In the genomic region with DNA sequence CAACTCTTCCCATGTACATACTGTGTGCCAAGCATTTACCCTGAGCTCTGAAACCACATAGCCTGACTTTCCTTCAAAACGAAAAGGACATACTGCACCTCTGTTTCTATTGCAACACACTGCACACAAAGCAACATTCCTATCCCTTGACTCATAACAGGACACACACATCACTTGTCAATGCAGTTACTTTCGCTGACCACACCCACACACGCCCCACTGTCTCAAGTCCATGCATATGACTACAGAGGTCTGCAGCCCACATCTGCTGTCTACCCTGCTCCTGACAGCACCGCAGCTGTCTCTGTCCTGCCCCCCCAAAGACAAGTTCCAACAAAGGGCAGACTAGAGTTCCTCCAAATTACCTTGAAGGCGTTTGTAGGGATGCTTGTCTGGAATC, we compare ENCODE assay signal across 18 mouse cellular contexts. TPM values are rescaled to one million over a fixed set of nuclear protein-coding genes. Genes with fewer than 3 reads are reported as not detected.
DNase-seq lines count a peak whose midpoint lies in the region; ATAC-seq and TF ChIP-seq lines count a peak whose summit lies in the region.
"Had no signal": no experiment of that assay in that cellular context is flagged by ENCODE, and none has a peak within 500 bp of the region (broad histone marks: within the 10 kb centered on the region; RNA-seq: fewer than 3 reads in every experiment).

No protein-coding gene starts in this region.

- peaks cover 11% of the 10 kb centered on the region; the same call in 1 of the 2 replicates for H3K4me1 ChIP-seq in lung, postnatal 0 days (ENCODE audit: insufficient read depth, low read depth, low read length)
- 0 out of 2 replicates have a peak, but pooled peaks cover 6% of the 10 kb centered on the region for H3K4me1 ChIP-seq in stomach, embryonic 14.5 days (ENCODE audit: control insufficient read depth, insufficient read depth, low read length)
- no peaks in the 10 kb centered on the region for H3K4me1 ChIP-seq in heart, adult 2 months (ENCODE audit: control insufficient read depth, insufficient read depth, low read length)
- H3K4me1 ChIP-seq: liver, embryonic 13.5 days had no signal

- intact Hi-C loops in heart, adult 2 months (cut with DNase I): loop anchor here (10.0 kb wide), 1 partner anchor 359 kb away; no protein-coding TSS in a partner anchor
- intact Hi-C loops in heart, postnatal 10 days (cut with DNase I): loop anchor here (10.0 kb wide), 1 partner anchor 529 kb away; no protein-coding TSS in a partner anchor

- no peak for TF ChIP-seq EP300 in lung, postnatal 0 days (IDR thresholded peaks at IDR 0.05)
- TF ChIP-seq EP300 in heart, adult 2 months (IDR thresholded peaks at IDR 0.05; ENCODE audit: insufficient read depth, low read depth, low read length): no peak

- H3K9ac ChIP-seq in lung, postnatal 0 days (replicated peaks; ENCODE audit: low read depth): no peak overlapping the region
- no peak overlapping the region for H3K9ac ChIP-seq in stomach, embryonic 14.5 days (replicated peaks; ENCODE audit: low read depth, low read length)
- H3K9ac ChIP-seq in heart, adult 2 months (ENCODE audit: low read depth, low read length): no peak overlapping the region
- H3K9ac ChIP-seq: heart, embryonic 12.5 days; hindbrain, embryonic 13.5 days; liver, embryonic 13.5 days had no signal

- no peak overlapping the region for H3K27ac ChIP-seq in lung, postnatal 0 days (ENCODE audit: low read length)
- H3K27ac ChIP-seq in stomach, embryonic 14.5 days (ENCODE audit: low read length): no peak overlapping the region
- H3K27ac ChIP-seq in heart, adult 2 months: no peak overlapping the region
- H3K27ac ChIP-seq: forebrain, embryonic 10.5 days; hindbrain, embryonic 13.5 days; liver, embryonic 13.5 days had no signal

- WGBS in lung, postnatal 0 days: 44% methylated on average over 5 of the region's 5 CpGs
- 56% methylated on average over 5 of the region's 5 CpGs for WGBS in stomach, embryonic 14.5 days
- 61% methylated on average over 5 of the region's 5 CpGs for WGBS in heart, adult 2 months

- H3K4me2 ChIP-seq in lung, postnatal 0 days (replicated peaks; ENCODE audit: low read depth, low read length): no peak overlapping the region
- H3K4me2 ChIP-seq in stomach, embryonic 14.5 days (replicated peaks; ENCODE audit: low read depth, low read length): no peak overlapping the region
- H3K4me2 ChIP-seq: heart, embryonic 12.5 days; hindbrain, embryonic 13.5 days; liver, embryonic 13.5 days had no signal

- peak; percentile 76 for DNase-seq in lung, postnatal 0 days (ENCODE audit: low spot score)
- DNase-seq in lung, postnatal 25 days (ENCODE audit: low spot score): no peak
- DNase-seq in Muller cell, postnatal 12 days (ENCODE audit: inconsistent ontology term): peak; percentile 83
- DNase-seq in fibroblast of lung, adult 2 months (ENCODE audit: low read depth): peak; percentile 49
- no peak for DNase-seq in spleen, postnatal 4 days (ENCODE audit: low spot score in 2 of 2)
- DNase-seq in heart, adult 2 months: no peak
- DNase-seq in heart, postnatal 10 days: no peak
- DNase-seq: cerebellum, postnatal 14 days; kidney, postnatal 10 days; layer of hippocampus, postnatal 36 days; liver, embryonic 13.5 days; thymus, postnatal 4 days had no signal

- H3K36me3 ChIP-seq in lung, postnatal 0 days (ENCODE audit: insufficient read depth, low read length): no peaks in the 10 kb centered on the region
- H3K36me3 ChIP-seq in stomach, embryonic 14.5 days (ENCODE audit: control insufficient read depth, insufficient read depth, low read length): no peaks in the 10 kb centered on the region
- no peaks in the 10 kb centered on the region for H3K36me3 ChIP-seq in heart, adult 2 months (ENCODE audit: control insufficient read depth, insufficient read depth, low read length)
- H3K36me3 ChIP-seq: forebrain, embryonic 10.5 days; heart, embryonic 12.5 days; hindbrain, embryonic 13.5 days; liver, embryonic 13.5 days had no signal

- H3K27me3 ChIP-seq in lung, postnatal 0 days (replicated peaks; ENCODE audit: insufficient read depth, low read length): no peaks in the 10 kb centered on the region
- no peaks in the 10 kb centered on the region for H3K27me3 ChIP-seq in stomach, embryonic 14.5 days (ENCODE audit: control insufficient read depth, insufficient read depth, low read length)
- no peaks in the 10 kb centered on the region for H3K27me3 ChIP-seq in heart, adult 2 months (ENCODE audit: control insufficient read depth, insufficient read depth, low read length)
- H3K27me3 ChIP-seq: heart, embryonic 12.5 days; hindbrain, embryonic 13.5 days; liver, embryonic 13.5 days had no signal

- peak; percentile 51 for ATAC-seq in lung, postnatal 0 days
- ATAC-seq in stomach, embryonic 14.5 days (ENCODE audit: insufficient number of reproducible peaks, insufficient read depth, low FRiP score, low read depth): peak; percentile 68; the same call in 1 of the 2 replicates

- no peak for TF ChIP-seq CTCF in lung, postnatal 0 days (IDR thresholded peaks at IDR 0.05)
- no peak for TF ChIP-seq CTCF in heart, adult 2 months (IDR thresholded peaks at IDR 0.05)

- TF ChIP-seq POLR2A in heart, adult 2 months (IDR thresholded peaks at IDR 0.05; ENCODE audit: insufficient read depth, low read depth, low read length): no peak

- H3K4me3 ChIP-seq in lung, postnatal 0 days (ENCODE audit: low read depth, low read length): no peak overlapping the region
- no peak overlapping the region for H3K4me3 ChIP-seq in stomach, embryonic 14.5 days (ENCODE audit: low read depth, low read length)
- H3K4me3 ChIP-seq in heart, adult 2 months: no peak overlapping the region
- H3K4me3 ChIP-seq: forebrain, embryonic 10.5 days; heart, embryonic 12.5 days; hindbrain, embryonic 13.5 days; liver, embryonic 13.5 days; megakaryocyte, embryonic 14.5 days had no signal

- no peaks in the 10 kb centered on the region for H3K9me3 ChIP-seq in lung, postnatal 0 days (ENCODE audit: low read length)
- H3K9me3 ChIP-seq in stomach, embryonic 14.5 days (ENCODE audit: control insufficient read depth, low read depth, low read length): no peaks in the 10 kb centered on the region
- H3K9me3 ChIP-seq: forebrain, embryonic 10.5 days; hindbrain, embryonic 13.5 days had no signal

- no peaks in the 10 kb centered on the region for H3K79me2 ChIP-seq in heart, adult 2 months (replicated peaks; ENCODE audit: control insufficient read depth, insufficient read depth, low read length)

RNA-seq across cellular contexts. Expression of gene Actbl2, which starts 21.5 kb away (rescaled TPM):
- polyA plus RNA-seq in lung, postnatal 0 days (2015; fragmentation: Nextera tagmentation; extraction: Ambion mirVana): not detected in 2 replicates
- not detected in 2 replicates for polyA plus RNA-seq in stomach, embryonic 14.5 days (2014; fragmentation: Nextera tagmentation; extraction: Ambion mirVana)
- not detected for total RNA-seq in heart, adult 2 months (2021)
- not detected in 2 replicates for polyA plus RNA-seq in heart, adult 2 months (2012; rRNA removed)
- total RNA-seq in heart, postnatal 10 days (2021): not detected
- total RNA-seq: ES-E14; layer of hippocampus, postnatal 36 days had no signal
- polyA plus RNA-seq: forebrain, embryonic 10.5 days; heart, embryonic 12.5 days; hindbrain, embryonic 13.5 days; liver, embryonic 13.5 days had no signal

Comparison
In these comparisons a context has a peak if more than half of its experiments do, and no peak if none do; other contexts are left out.
1. DNase-seq: peak in lung, postnatal 0 days (single experiment), Muller cell, postnatal 12 days (single experiment) and fibroblast of lung, adult 2 months (single experiment); none in lung, postnatal 25 days (single experiment), spleen, postnatal 4 days (0 of 2), heart, adult 2 months (0 of 2) and heart, postnatal 10 days (0 of 2).